Mouse (Mus musculus) gastrocnemius, postnatal 14 days (tissue): ENCODE results near the gene Lcn9. TPM values are rescaled to one million over a fixed set of nuclear protein-coding genes. Genes with fewer than 3 reads are reported as not detected.
A peak's percentile ranks its signal among the peaks of the same experiment; 100 is the strongest.

ENCODE experiments used
- DNase-seq: peaks from one replicate; pipeline ENCODE4 v3.0.0; 2021; ENCODE audit warnings: mixed read lengths
- intact Hi-C: fragments of 180-260 bp; cut with DNase I; formaldehyde crosslinking; loops from one replicate; pipeline ENCODE4 v1.15.1; 2025; ENCODE audit warnings: low total_unique reads
- total RNA-seq, 2 experiments: library from RNA; stranded (reverse); gene quantifications; 2 replicates each; pipeline ENCODE4 v1.2.3; 2021

The Lcn9 gene
- total RNA-seq, 2 experiments from 2014 or later: not detected

GRCm38 (mm10) chr2:25844097-25844496 is 21.1 kb downstream of the Lcn9 start:
- intact Hi-C loops: no loop called here
- DNase-seq: no peak

GRCm38 (mm10) chr2:25846516-25846915 is 23.6 kb downstream of the Lcn9 start:
- no peak for DNase-seq
- intact Hi-C loops: no loop called here

- DNase-seq: no peak
- intact Hi-C loops: no loop called here
Observed at GRCm38 (mm10) chr2:25847226-25847625, 24.3 kb downstream of the Lcn9 start, which contains the start of gene Sohlh1. Gene Sohlh1 (minus strand): TSS chr2:25847248.

- intact Hi-C loops: loop anchor here (10.0 kb wide), 1 partner anchor 194 kb away; no protein-coding TSS in a partner anchor
- peak; percentile 46 for DNase-seq
Observed at GRCm38 (mm10) chr2:25850330-25850729, 27.4 kb downstream of the Lcn9 start.

- no peak for DNase-seq
- intact Hi-C loops: loop anchor here (10.0 kb wide), 1 partner anchor 192 kb away; no protein-coding TSS in a partner anchor
Observed at GRCm38 (mm10) chr2:25852626-25853025, 29.7 kb downstream of the Lcn9 start.

- intact Hi-C loops: loop anchor here (10.0 kb wide), 1 partner anchor 191 kb away; no protein-coding TSS in a partner anchor
- no peak for DNase-seq
Observed at GRCm38 (mm10) chr2:25853998-25854397, 31.0 kb downstream of the Lcn9 start.

GRCm38 (mm10) chr2:25859891-25860290 is 36.9 kb downstream of the Lcn9 start:
- intact Hi-C loops: loop anchor here (10.0 kb wide), 1 partner anchor 185 kb away; no protein-coding TSS in a partner anchor
- DNase-seq: no peak

- intact Hi-C loops: no loop called here
- DNase-seq: no peak
Observed at GRCm38 (mm10) chr2:25862038-25862437, 39.1 kb downstream of the Lcn9 start.

GRCm38 (mm10) chr2:25862696-25863270 is 39.8 kb downstream of the Lcn9 start:
- no peak for DNase-seq
- intact Hi-C loops: no loop called here

GRCm38 (mm10) chr2:25863337-25864131 is 40.6 kb downstream of the Lcn9 start, which contains the start of gene Kcnt1:
Gene Kcnt1 (plus strand): TSS chr2:25863734.
- intact Hi-C loops: no loop called here

GRCm38 (mm10) chr2:25864230-25864629 is 41.3 kb downstream of the Lcn9 start:
- no peak for DNase-seq
- intact Hi-C loops: no loop called here

More at GRCm38 (mm10) chr2:25863337-25864131, 40.6 kb downstream of the Lcn9 start, which contains the start of gene Kcnt1:
- no peak for DNase-seq

- peak; percentile 18 for DNase-seq
- intact Hi-C loops: no loop called here
Observed at GRCm38 (mm10) chr2:25865412-25865811, 42.5 kb downstream of the Lcn9 start.

GRCm38 (mm10) chr2:25866656-25867055 is 43.7 kb downstream of the Lcn9 start:
- intact Hi-C loops: no loop called here
- DNase-seq: no peak

Other genes starting within 250 kb of the Lcn9 start
- gene Mamdc4, start 248.3 kb upstream of the Lcn9 start, total RNA-seq: under 1 TPM; 0.68 to 0.80 TPM
- gene Phpt1, start 247.9 kb upstream of the Lcn9 start, total RNA-seq: 10 to 100 TPM; 42.6 to 44.8 TPM
- gene Ajm1, start 241.4 kb upstream of the Lcn9 start, total RNA-seq: under 1 TPM in 1 of 2 experiments, not detected in 1; 0.10 TPM
- gene Rabl6, start 214.6 kb upstream of the Lcn9 start, total RNA-seq: 10 to 100 TPM; 39.5 to 41.0 TPM
- not detected for gene Ccdc183, start 205.5 kb upstream of the Lcn9 start, total RNA-seq
- 10 to 100 TPM; 12.1 to 14.3 TPM for gene Tmem141, start 201.1 kb upstream of the Lcn9 start, total RNA-seq
- 1 to 10 TPM; 5.7 to 6.2 TPM for gene Fcna, start 195.1 kb upstream of the Lcn9 start, total RNA-seq
- gene Lcn8, start 170.0 kb upstream of the Lcn9 start, total RNA-seq: 10 to 100 TPM; 31.0 to 33.3 TPM
- not detected for gene Lcn5, start 165.2 kb upstream of the Lcn9 start, total RNA-seq
- not detected for gene Lcn6, start 146.4 kb upstream of the Lcn9 start, total RNA-seq
- not detected for gene Lcn10, start 140.4 kb upstream of the Lcn9 start, total RNA-seq
- not detected for gene Obp2a, start 123.1 kb upstream of the Lcn9 start, total RNA-seq
- 10 to 100 TPM; 10.9 to 15.5 TPM for gene Bmyc, start 116.4 kb upstream of the Lcn9 start, total RNA-seq
- not detected for gene Obp2b, start 86.1 kb upstream of the Lcn9 start, total RNA-seq
- not detected for gene Lcn3, start 57.6 kb upstream of the Lcn9 start, total RNA-seq
- not detected for gene Lcn11, start 46.1 kb upstream of the Lcn9 start, total RNA-seq
- gene Gm13539, start 40.9 kb upstream of the Lcn9 start, total RNA-seq: not detected
- gene Glt6d1, start 7.3 kb upstream of the Lcn9 start, total RNA-seq: not detected
- not detected for gene Sohlh1, start 24.1 kb downstream of the Lcn9 start, total RNA-seq
- gene Kcnt1, start 40.6 kb downstream of the Lcn9 start, total RNA-seq: under 1 TPM; 0.23 to 0.84 TPM
- 10 to 100 TPM; 24.9 to 27.4 TPM for gene Camsap1, start 160.1 kb downstream of the Lcn9 start, total RNA-seq
- 100 to 1,000 TPM; 187 to 194 TPM for gene Ubac1, start 198.6 kb downstream of the Lcn9 start, total RNA-seq